Mouse (Mus musculus) liver, embryonic 12.5 days (tissue): ENCODE measurements around the gene Gm20219. TPM values are rescaled to one million over a fixed set of nuclear protein-coding genes. Genes with fewer than 3 reads are reported as not detected.

Experiments
- polyA plus RNA-seq: library from polyadenylated mRNA; unstranded; fragments of >200 nt; fragmentation: Nextera tagmentation; extraction: Ambion mirVana; gene quantifications from 2 replicates; pipeline ENCODE4 v1.2.1, GENCODE M21; 2016

Gene Gm20219
- polyA plus RNA-seq, 1 experiment from 2014 or later, result 0.25 TPM

Other genes starting within 250 kb of the Gm20219 start
- gene Kdm4b, start 228.3 kb downstream of the Gm20219 start, polyA plus RNA-seq, result 13.6 and 13.9 TPM in 2 replicates
- gene Ptprs, start 77.9 kb downstream of the Gm20219 start, polyA plus RNA-seq, result 19.3 and 21.2 TPM in 2 replicates
- gene Znrf4, start 42.0 kb downstream of the Gm20219 start, polyA plus RNA-seq, result not detected in 2 replicates
- gene Safb2, start 30.2 kb upstream of the Gm20219 start, polyA plus RNA-seq, result 58.9 and 63.6 TPM in 2 replicates
- gene Safb, start 30.4 kb upstream of the Gm20219 start, polyA plus RNA-seq, result 73.6 and 79.1 TPM in 2 replicates
- 176 and 179 TPM in 2 replicates for gene 2410015M20Rik, start 55.4 kb upstream of the Gm20219 start, polyA plus RNA-seq
- 1,562 and 1,574 TPM in 2 replicates for gene Rpl36, start 59.0 kb upstream of the Gm20219 start, polyA plus RNA-seq
- 61.7 and 65.4 TPM in 2 replicates for gene Lonp1, start 72.5 kb upstream of the Gm20219 start, polyA plus RNA-seq
- 0.50 and 0.57 TPM in 2 replicates for gene Catsperd, start 73.8 kb upstream of the Gm20219 start, polyA plus RNA-seq
- gene Ranbp3, start 118.9 kb upstream of the Gm20219 start, polyA plus RNA-seq, result 66.3 and 67.5 TPM in 2 replicates
- gene Ndufa11, start 163.4 kb upstream of the Gm20219 start, polyA plus RNA-seq, result 265 and 282 TPM in 2 replicates
- gene Vmac, start 163.6 kb upstream of the Gm20219 start, polyA plus RNA-seq, result 3.8 and 4.0 TPM in 2 replicates
- gene Nrtn, start 203.1 kb upstream of the Gm20219 start, polyA plus RNA-seq, result 3.2 and 4.1 TPM in 2 replicates
- gene Dus3l, start 210.4 kb upstream of the Gm20219 start, polyA plus RNA-seq, result 24.1 and 24.6 TPM in 2 replicates
- gene Prr22, start 215.9 kb upstream of the Gm20219 start, polyA plus RNA-seq, result 1.1 and 1.2 TPM in 2 replicates